Mouse (Mus musculus) hindbrain, embryonic 14.5 days (tissue): ENCODE results near the gene Ptges3l. TPM values are rescaled to one million over a fixed set of nuclear protein-coding genes. Genes with fewer than 3 reads are reported as not detected.

Experiments
- ATAC-seq: fragments of 200-750 bp; cut with Nextera tagmentation; 2 replicates; pipeline ENCODE4 v1.8.0; 2017; ENCODE audit warnings: moderate number of reproducible peaks, mild to moderate bottlenecking, moderate TSS enrichment, moderate library complexity; ENCODE audit not compliant: low FRiP score
- DNase-seq: peaks from one replicate; pipeline ENCODE4 v3.0.0-alpha.2; 2015; ENCODE audit warnings: low spot score
- H3K27ac ChIP-seq: fragments of 300-500 bp; sonication (generic); 2 replicates; pipeline ENCODE4 v1.5.1; 2014; ENCODE audit warnings: mild to moderate bottlenecking, moderate library complexity
- H3K27me3 ChIP-seq: fragments of 300-500 bp; sonication (generic); 2 replicates; pipeline ENCODE4 v1.6.1; 2014; ENCODE audit warnings: mild to moderate bottlenecking, low read length, mixed read lengths; ENCODE audit not compliant: control insufficient read depth, insufficient read depth
- H3K36me3 ChIP-seq: fragments of 300-500 bp; sonication (generic); replicated peaks from 2 replicates; pipeline ENCODE4 v1.6.1; 2014; ENCODE audit not compliant: control insufficient read depth, insufficient read depth
- H3K4me1 ChIP-seq: fragments of 300-500 bp; sonication (generic); replicated peaks from 2 replicates; pipeline ENCODE4 v1.6.1; 2014; ENCODE audit warnings: antibody characterized with exemption, low read length, mixed read lengths; ENCODE audit not compliant: control insufficient read depth, insufficient read depth
- H3K4me2 ChIP-seq: fragments of 300-500 bp; sonication (generic); replicated peaks from 2 replicates; pipeline ENCODE4 v1.6.1; 2014; ENCODE audit warnings: mild to moderate bottlenecking, moderate library complexity
- H3K4me3 ChIP-seq: fragments of 300-500 bp; sonication (generic); replicated peaks from 2 replicates; pipeline ENCODE4 v1.5.1; 2014; ENCODE audit warnings: mild to moderate bottlenecking, low read length
- H3K9ac ChIP-seq: fragments of 300-500 bp; sonication (generic); 2 replicates; pipeline ENCODE4 v1.6.1; 2014
- H3K9me3 ChIP-seq: fragments of 300-500 bp; sonication (generic); 2 replicates; pipeline ENCODE4 v1.6.1; 2016; ENCODE audit warnings: low read length; ENCODE audit not compliant: control insufficient read depth
- WGBS: fragments of 180-500 bp; shearing (Covaris S2); extraction: QIAGEN DNeasy Blood & Tissue Kit; methylation state at CpG from one replicate; pipeline ENCODE4 v1.1.7; 2014; 5-methylcytosine and 5-hydroxymethylcytosine counted together
- polyA plus RNA-seq: library from polyadenylated mRNA; unstranded; fragments of >200 nt; fragmentation: Nextera tagmentation; extraction: Ambion mirVana; gene quantifications from 2 replicates; pipeline ENCODE4 v1.2.1, GENCODE M21; 2014

Ptges3l gene
- polyA plus RNA-seq, 1 experiment from 2014 or later, result 2.2 TPM

- DNase-seq (no peak), ATAC-seq (no peak)
- Histone ChIP-seq H3K27me3 (no peaks in the 10 kb centered on the region), H3K9me3 (no peaks in the 10 kb centered on the region), H3K4me3 (no peak overlapping the region), H3K4me1 (peaks cover 27% of the 10 kb centered on the region), H3K36me3 (peaks cover 70% of the 10 kb centered on the region), H3K4me2 (no peak overlapping the region), H3K9ac (no peak overlapping the region), H3K27ac (no peak overlapping the region)
- WGBS, result 88% methylated on average over 15 of the region's 15 CpGs
Measured at GRCm38 (mm10) chr11:101460321-101460720, 35.2 kb upstream of the Ptges3l start.

- no peak overlapping the region for H3K4me3 ChIP-seq
- DNase-seq (no peak), ATAC-seq (no peak)
- peaks cover 70% of the 10 kb centered on the region for H3K36me3 ChIP-seq
- peaks cover 27% of the 10 kb centered on the region for H3K4me1 ChIP-seq
- 44% methylated on average over 4 of the region's 6 CpGs for WGBS
- no peak overlapping the region for H3K27ac ChIP-seq
- no peaks in the 10 kb centered on the region for H3K9me3 ChIP-seq
- no peak overlapping the region for H3K9ac ChIP-seq
- H3K27me3 ChIP-seq, result no peaks in the 10 kb centered on the region
- H3K4me2 ChIP-seq, result no peak overlapping the region
Measured at GRCm38 (mm10) chr11:101459716-101460115, 34.6 kb upstream of the Ptges3l start.

- DNase-seq (no peak), ATAC-seq (no peak)
- no peak overlapping the region for H3K9ac ChIP-seq
- peaks cover 70% of the 10 kb centered on the region for H3K36me3 ChIP-seq
- no peaks in the 10 kb centered on the region for H3K9me3 ChIP-seq
- no peaks in the 10 kb centered on the region for H3K27me3 ChIP-seq
- peaks cover 12% of the 10 kb centered on the region for H3K4me1 ChIP-seq
- H3K4me2 ChIP-seq, result no peak overlapping the region
- H3K4me3 ChIP-seq, result no peak overlapping the region
- H3K27ac ChIP-seq, result no peak overlapping the region
- 88% methylated on average over 12 of the region's 12 CpGs for WGBS
Measured at GRCm38 (mm10) chr11:101458217-101458616, 33.1 kb upstream of the Ptges3l start.

GRCm38 (mm10) chr11:101457631-101458030, 32.5 kb upstream of the Ptges3l start:
- no peak overlapping the region for H3K4me3 ChIP-seq
- H3K9ac ChIP-seq, result no peak overlapping the region
- WGBS, result 94% methylated on average over 9 of the region's 9 CpGs
- no peak for DNase-seq
- no peak overlapping the region for H3K4me2 ChIP-seq
- H3K36me3 ChIP-seq, result peaks cover 65% of the 10 kb centered on the region
- H3K27me3 ChIP-seq, result no peaks in the 10 kb centered on the region
- ATAC-seq, result 0 out of 2 replicates have a peak, but pooled peaks have one; percentile 26
- no peak overlapping the region for H3K27ac ChIP-seq
- H3K9me3 ChIP-seq, result no peaks in the 10 kb centered on the region
- H3K4me1 ChIP-seq, result peaks cover 6% of the 10 kb centered on the region

GRCm38 (mm10) chr11:101455627-101456026, 30.5 kb upstream of the Ptges3l start:
- ATAC-seq (no peak), DNase-seq (no peak)
- no peak overlapping the region for H3K27ac ChIP-seq
- no peak overlapping the region for H3K4me3 ChIP-seq
- no peaks in the 10 kb centered on the region for H3K9me3 ChIP-seq
- 89% methylated on average over 7 of the region's 7 CpGs for WGBS
- H3K4me1 ChIP-seq, result no peaks in the 10 kb centered on the region
- H3K4me2 ChIP-seq, result no peak overlapping the region
- H3K36me3 ChIP-seq, result peaks cover 45% of the 10 kb centered on the region
- no peak overlapping the region for H3K9ac ChIP-seq
- no peaks in the 10 kb centered on the region for H3K27me3 ChIP-seq

- peak; percentile 38; the same call in 1 of the 2 replicates for ATAC-seq
- Histone ChIP-seq H3K9ac (no peak overlapping the region), H3K9me3 (no peaks in the 10 kb centered on the region), H3K27ac (no peak overlapping the region), H3K4me3 (no peak overlapping the region), H3K4me2 (no peak overlapping the region), H3K36me3 (peaks cover 35% of the 10 kb centered on the region), H3K27me3 (no peaks in the 10 kb centered on the region), H3K4me1 (no peaks in the 10 kb centered on the region)
- 31% methylated on average over 6 of the region's 6 CpGs for WGBS
- no peak for DNase-seq
Measured at GRCm38 (mm10) chr11:101454702-101455101, 29.6 kb upstream of the Ptges3l start.

- no peak for ATAC-seq
- H3K27ac ChIP-seq, result no peak overlapping the region
- 78% methylated on average over 10 of the region's 10 CpGs for WGBS
- no peak for DNase-seq
- peaks cover 11% of the 10 kb centered on the region; the same call in 1 of the 2 replicates for H3K36me3 ChIP-seq
- no peak overlapping the region; the same call in 1 of the 2 replicates for H3K9ac ChIP-seq
- H3K4me3 ChIP-seq, result no peak overlapping the region
- no peaks in the 10 kb centered on the region for H3K4me1 ChIP-seq
- H3K9me3 ChIP-seq, result no peaks in the 10 kb centered on the region
- no peak overlapping the region for H3K4me2 ChIP-seq
- H3K27me3 ChIP-seq, result no peaks in the 10 kb centered on the region
Measured at GRCm38 (mm10) chr11:101452093-101452774, 27.1 kb upstream of the Ptges3l start.

- H3K27me3 ChIP-seq, result no peaks in the 10 kb centered on the region
- WGBS, result 96% methylated on average over 10 of the region's 10 CpGs
- no peaks in the 10 kb centered on the region for H3K9me3 ChIP-seq
- no peak overlapping the region for H3K27ac ChIP-seq
- no peak overlapping the region for H3K9ac ChIP-seq
- peaks cover 5% of the 10 kb centered on the region; the same call in 1 of the 2 replicates for H3K36me3 ChIP-seq
- ATAC-seq, result no peak
- no peak for DNase-seq
- H3K4me1 ChIP-seq, result no peaks in the 10 kb centered on the region
- no peak overlapping the region for H3K4me3 ChIP-seq
- no peak overlapping the region for H3K4me2 ChIP-seq
Measured at GRCm38 (mm10) chr11:101451536-101451935, 26.4 kb upstream of the Ptges3l start.

- Histone ChIP-seq H3K4me2 (no peak overlapping the region), H3K27ac (no peak overlapping the region), H3K27me3 (no peaks in the 10 kb centered on the region), H3K4me3 (no peak overlapping the region), H3K36me3 (peaks cover 8% of the 10 kb centered on the region), H3K4me1 (no peaks in the 10 kb centered on the region), H3K9me3 (no peaks in the 10 kb centered on the region), H3K9ac (no peak overlapping the region)
- WGBS, result 82% methylated on average over 3 of the region's 3 CpGs
- no peak for ATAC-seq
- DNase-seq, result no peak
Measured at GRCm38 (mm10) chr11:101450394-101450793, 25.3 kb upstream of the Ptges3l start.
